Mouse (Mus musculus): ENCODE measurements around the gene Ssbp4.

The Ssbp4 gene

GRCm38 (mm10) chr8:70553740-70554139, 54.9 kb downstream of the Ssbp4 start:
- peak; percentile 58 to 67 for DNase-seq (ENCODE audit: low spot score in 2 of 2)

- DNase-seq (ENCODE audit: low spot score in 2 of 2): no peak
Observed at GRCm38 (mm10) chr8:70552836-70553235, 55.8 kb downstream of the Ssbp4 start.

GRCm38 (mm10) chr8:70551558-70552161, 57.0 kb downstream of the Ssbp4 start:
- no peak for DNase-seq (ENCODE audit: low spot score in 2 of 2)

GRCm38 (mm10) chr8:70549412-70550184, 59.1 kb downstream of the Ssbp4 start:
- DNase-seq (ENCODE audit: low spot score in 2 of 2): no peak

GRCm38 (mm10) chr8:70547762-70548161, 60.9 kb downstream of the Ssbp4 start:
- no peak for DNase-seq (ENCODE audit: low spot score in 2 of 2)
